Mouse (Mus musculus): ENCODE results near the gene 4930562C15Rik. TPM values are rescaled to one million over a fixed set of nuclear protein-coding genes. Genes with fewer than 3 reads are reported as not detected.
A peak's percentile ranks its signal among the peaks of the same experiment; 100 is the strongest.

4930562C15Rik gene
- polyA plus RNA-seq, 1 experiment from 2014 or later = 0.26 TPM

- H3K4me1 ChIP-seq (replicated peaks) = peaks cover 14% of the 10 kb centered on the region
- no peaks in the 10 kb centered on the region for H3K9me3 ChIP-seq (replicated peaks)
- ATAC-seq (replicated peaks; ENCODE audit: insufficient number of reproducible peaks, insufficient read depth, low FRiP score, low read depth) = peak; percentile 84
- H3K9ac ChIP-seq = no peak overlapping the region
- peak overlapping the region; percentile 14; the same call in 1 of the 2 replicates for H3K4me2 ChIP-seq
- no peaks in the 10 kb centered on the region for H3K27me3 ChIP-seq
- WGBS = 27% methylated on average over 9 of the region's 9 CpGs
- no peak overlapping the region for H3K4me3 ChIP-seq
- H3K27ac ChIP-seq = peak overlapping the region; percentile 39
- H3K36me3 ChIP-seq = no peaks in the 10 kb centered on the region
These were observed 27.8 kb downstream of the 4930562C15Rik start for GRCm38 (mm10) chr16:4862863-4863483.

- ATAC-seq (replicated peaks; ENCODE audit: insufficient number of reproducible peaks, insufficient read depth, low FRiP score, low read depth) = no peak; the same call in 1 of the 2 replicates
- Histone ChIP-seq H3K9me3 (replicated peaks) (no peaks in the 10 kb centered on the region), H3K27me3 (no peaks in the 10 kb centered on the region), H3K27ac (no peak overlapping the region), H3K4me3 (no peak overlapping the region), H3K4me1 (replicated peaks) (peaks cover 14% of the 10 kb centered on the region), H3K36me3 (no peaks in the 10 kb centered on the region), H3K9ac (no peak overlapping the region), H3K4me2 (no peak overlapping the region)
- WGBS = 83% methylated on average over 8 of the region's 8 CpGs
These were observed 28.5 kb downstream of the 4930562C15Rik start for GRCm38 (mm10) chr16:4863742-4864141.

- WGBS = 66% methylated on average over 7 of the region's 7 CpGs
- Histone ChIP-seq H3K36me3 (peaks cover 12% of the 10 kb centered on the region; the same call in 1 of the 2 replicates), H3K4me3 (no peak overlapping the region), H3K9me3 (replicated peaks) (no peaks in the 10 kb centered on the region), H3K4me2 (no peak overlapping the region), H3K27me3 (no peaks in the 10 kb centered on the region), H3K9ac (no peak overlapping the region), H3K27ac (no peak overlapping the region), H3K4me1 (replicated peaks) (peaks cover 14% of the 10 kb centered on the region)
- no peak for ATAC-seq (replicated peaks; ENCODE audit: insufficient number of reproducible peaks, insufficient read depth, low FRiP score, low read depth)
These were observed 31.0 kb downstream of the 4930562C15Rik start for GRCm38 (mm10) chr16:4866101-4866695.

- H3K36me3 ChIP-seq = peaks cover 22% of the 10 kb centered on the region; the same call in 1 of the 2 replicates
- H3K27me3 ChIP-seq = no peaks in the 10 kb centered on the region
- ATAC-seq (replicated peaks; ENCODE audit: insufficient number of reproducible peaks, insufficient read depth, low FRiP score, low read depth) = no peak
These were observed 35.3 kb downstream of the 4930562C15Rik start for GRCm38 (mm10) chr16:4870490-4870889.

GRCm38 (mm10) chr16:4871926-4872325 is 36.7 kb downstream of the 4930562C15Rik start:
- no peak for ATAC-seq (replicated peaks; ENCODE audit: insufficient number of reproducible peaks, insufficient read depth, low FRiP score, low read depth)

More at GRCm38 (mm10) chr16:4870490-4870889, 35.3 kb downstream of the 4930562C15Rik start:
- no peak overlapping the region for H3K4me3 ChIP-seq
- WGBS = 88% methylated on average over 5 of the region's 5 CpGs
- H3K9ac ChIP-seq = no peak overlapping the region
- H3K4me1 ChIP-seq (replicated peaks) = peaks cover 10% of the 10 kb centered on the region
- no peaks in the 10 kb centered on the region for H3K9me3 ChIP-seq (replicated peaks)
- H3K27ac ChIP-seq = no peak overlapping the region
- H3K4me2 ChIP-seq = no peak overlapping the region

GRCm38 (mm10) chr16:4875198-4876032 is 40.2 kb downstream of the 4930562C15Rik start:
- H3K4me1 ChIP-seq (replicated peaks) = peaks cover 44% of the 10 kb centered on the region
- H3K4me3 ChIP-seq = no peak overlapping the region
- H3K9ac ChIP-seq = no peak overlapping the region
- WGBS = 67% methylated on average over 23 of the region's 23 CpGs
- ATAC-seq (replicated peaks; ENCODE audit: insufficient number of reproducible peaks, insufficient read depth, low FRiP score, low read depth) = no peak
- peak overlapping the region; percentile 21; the same call in 1 of the 2 replicates for H3K27ac ChIP-seq
- no peaks in the 10 kb centered on the region for H3K27me3 ChIP-seq
- H3K36me3 ChIP-seq = peaks cover 9% of the 10 kb centered on the region; the same call in 1 of the 2 replicates
- H3K4me2 ChIP-seq = 0 out of 2 replicates have a peak overlapping the region, but pooled peaks have one; percentile 6
- H3K9me3 ChIP-seq (replicated peaks) = no peaks in the 10 kb centered on the region

More at GRCm38 (mm10) chr16:4871926-4872325, 36.7 kb downstream of the 4930562C15Rik start:
- 36% methylated on average over 2 of the region's 2 CpGs for WGBS
- Histone ChIP-seq H3K36me3 (peaks cover 22% of the 10 kb centered on the region; the same call in 1 of the 2 replicates), H3K27ac (no peak overlapping the region), H3K4me1 (replicated peaks) (peaks cover 25% of the 10 kb centered on the region), H3K27me3 (no peaks in the 10 kb centered on the region), H3K4me3 (no peak overlapping the region), H3K4me2 (no peak overlapping the region), H3K9ac (no peak overlapping the region), H3K9me3 (replicated peaks) (no peaks in the 10 kb centered on the region)

GRCm38 (mm10) chr16:4876033-4876680 is 40.9 kb downstream of the 4930562C15Rik start:
- Histone ChIP-seq H3K4me1 (replicated peaks) (peaks cover 45% of the 10 kb centered on the region), H3K4me3 (no peak overlapping the region), H3K27ac (peak overlapping the region; percentile 21; the same call in 1 of the 2 replicates), H3K9ac (no peak overlapping the region), H3K36me3 (peaks cover 9% of the 10 kb centered on the region; the same call in 1 of the 2 replicates), H3K9me3 (replicated peaks) (no peaks in the 10 kb centered on the region), H3K27me3 (no peaks in the 10 kb centered on the region), H3K4me2 (0 out of 2 replicates have a peak overlapping the region, but pooled peaks have one; percentile 6)
- no peak for ATAC-seq (replicated peaks; ENCODE audit: insufficient number of reproducible peaks, insufficient read depth, low FRiP score, low read depth)
- WGBS = 57% methylated on average over 8 of the region's 8 CpGs

- Histone ChIP-seq H3K4me3 (peak overlapping the region; percentile 95), H3K9ac (no peak overlapping the region), H3K27ac (peak overlapping the region; percentile 100; the same call in 1 of the 2 replicates), H3K9me3 (replicated peaks) (no peaks in the 10 kb centered on the region), H3K27me3 (no peaks in the 10 kb centered on the region), H3K4me1 (replicated peaks) (peaks cover 47% of the 10 kb centered on the region), H3K36me3 (peaks cover 9% of the 10 kb centered on the region; the same call in 1 of the 2 replicates), H3K4me2 (peak overlapping the region; percentile 90; the same call in 1 of the 2 replicates)
- 68% methylated on average over 4 of the region's 4 CpGs for WGBS
- ATAC-seq (replicated peaks; ENCODE audit: insufficient number of reproducible peaks, insufficient read depth, low FRiP score, low read depth) = no peak
These were observed 42.0 kb downstream of the 4930562C15Rik start for GRCm38 (mm10) chr16:4877195-4877594.

- peaks cover 47% of the 10 kb centered on the region for H3K4me1 ChIP-seq (replicated peaks)
- ATAC-seq (replicated peaks; ENCODE audit: insufficient number of reproducible peaks, insufficient read depth, low FRiP score, low read depth) = no peak
- WGBS = 49% methylated on average over 3 of the region's 3 CpGs
- H3K27ac ChIP-seq = peak overlapping the region; percentile 100
- peak overlapping the region; percentile 91; the same call in 1 of the 2 replicates for H3K9ac ChIP-seq
- H3K27me3 ChIP-seq = no peaks in the 10 kb centered on the region
- peak overlapping the region; percentile 90 for H3K4me2 ChIP-seq
- peaks cover 9% of the 10 kb centered on the region; the same call in 1 of the 2 replicates for H3K36me3 ChIP-seq
- no peaks in the 10 kb centered on the region for H3K9me3 ChIP-seq (replicated peaks)
- H3K4me3 ChIP-seq = peak overlapping the region; percentile 95
These were observed 42.5 kb downstream of the 4930562C15Rik start for GRCm38 (mm10) chr16:4877701-4878100.

- Histone ChIP-seq H3K27me3 (no peaks in the 10 kb centered on the region), H3K4me1 (replicated peaks) (peaks cover 47% of the 10 kb centered on the region), H3K9me3 (replicated peaks) (no peaks in the 10 kb centered on the region), H3K4me2 (peak overlapping the region; percentile 90), H3K27ac (peak overlapping the region; percentile 100), H3K36me3 (peaks cover 9% of the 10 kb centered on the region; the same call in 1 of the 2 replicates), H3K4me3 (peak overlapping the region; percentile 95), H3K9ac (peak overlapping the region; percentile 91)
- 16% methylated on average over 5 of the region's 5 CpGs for WGBS
- no peak for ATAC-seq (replicated peaks; ENCODE audit: insufficient number of reproducible peaks, insufficient read depth, low FRiP score, low read depth)
These were observed 43.1 kb downstream of the 4930562C15Rik start for GRCm38 (mm10) chr16:4878192-4878885.

Measured in heart, embryonic 15.5 days (tissue).